ENCODE assay signal across 9 mouse cellular contexts in the genomic region with DNA sequence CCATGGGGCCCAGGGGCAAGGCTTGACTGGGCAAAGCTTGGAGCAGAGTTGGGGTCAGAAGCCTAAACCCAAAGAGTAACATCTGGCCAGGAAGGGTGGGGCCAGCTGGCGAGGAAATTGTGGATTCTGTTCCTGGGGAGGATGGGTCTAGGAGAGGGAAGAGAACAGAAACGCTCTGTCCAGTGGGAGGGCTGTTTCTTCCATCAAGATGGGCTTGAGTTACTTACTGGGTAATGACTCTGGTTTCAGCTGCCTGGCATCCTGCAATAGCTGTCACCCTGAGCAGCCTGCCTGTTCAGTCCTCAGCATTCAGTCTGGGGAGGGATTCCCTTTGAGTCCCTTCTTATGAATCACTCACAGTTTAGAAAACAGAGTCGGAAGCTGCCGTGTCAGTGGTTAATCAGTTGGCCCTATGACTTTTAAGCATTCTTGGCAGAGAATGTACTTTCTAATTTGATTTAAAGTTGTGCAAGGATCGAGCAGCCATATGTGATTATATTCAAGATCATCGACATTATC.
DNase-seq lines count a peak whose midpoint lies in the region; ATAC-seq and TF ChIP-seq lines count a peak whose summit lies in the region.
"Had no signal": no experiment of that assay in that cellular context is flagged by ENCODE, and none has a peak within 500 bp of the region (broad histone marks: within the 10 kb centered on the region; RNA-seq: fewer than 3 reads in every experiment).

No protein-coding gene starts in this region.

- H3K27ac ChIP-seq in CH12.LX (ENCODE audit: insufficient read depth, low read depth): peak overlapping the region; percentile 18
- peak overlapping the region; percentile 52; the same call in 1 of the 2 replicates for H3K27ac ChIP-seq in forebrain, embryonic 14.5 days (ENCODE audit: low read depth, low read length)
- peak overlapping the region; percentile 70 for H3K27ac ChIP-seq in midbrain, embryonic 10.5 days (replicated peaks)
- H3K27ac ChIP-seq: liver, embryonic 15.5 days had no signal

- dilution Hi-C loops in CH12.LX (cut with MboI; ENCODE audit: extremely low pct_ligation_motif_present, extremely low pct_unique_long_range_greater_than_20kb, low sequenced_read_pairs): no loop called here

- TF ChIP-seq RAD21 in CH12.LX (IDR thresholded peaks at IDR 0.05; ENCODE audit: low read depth, low read length): no peak

- ATAC-seq in forebrain, embryonic 14.5 days: no peak; the same call in none of the 2 replicates
- no peak for ATAC-seq in megakaryocyte progenitor cell, adult 5-6 weeks (replicated peaks; ENCODE audit: poor library complexity)

- H3K9ac ChIP-seq in CH12.LX (ENCODE audit: insufficient read depth, low read depth): no peak overlapping the region
- no peak overlapping the region for H3K9ac ChIP-seq in forebrain, embryonic 14.5 days (ENCODE audit: low read length)
- H3K9ac ChIP-seq: liver, embryonic 15.5 days had no signal

- TF ChIP-seq EP300 in CH12.LX (IDR thresholded peaks at IDR 0.05; ENCODE audit: low read length): no peak

- H3K27me3 ChIP-seq in CH12.LX (replicated peaks): no peaks in the 10 kb centered on the region
- H3K27me3 ChIP-seq in forebrain, embryonic 14.5 days (replicated peaks; ENCODE audit: control insufficient read depth, insufficient read depth, low read length): no peaks in the 10 kb centered on the region
- no peaks in the 10 kb centered on the region for H3K27me3 ChIP-seq in midbrain, embryonic 10.5 days (ENCODE audit: low read depth, poor library complexity, severe bottlenecking)
- H3K27me3 ChIP-seq: liver, embryonic 15.5 days had no signal

- H3K4me2 ChIP-seq in CH12.LX (ENCODE audit: insufficient read depth, low read depth, poor library complexity, severe bottlenecking): no peak overlapping the region
- H3K4me2 ChIP-seq in forebrain, embryonic 14.5 days (ENCODE audit: low read length): no peak overlapping the region
- H3K4me2 ChIP-seq: liver, embryonic 15.5 days had no signal

- no peak overlapping the region for H3K4me3 ChIP-seq in CH12.LX (replicated peaks in 1 of 3; ENCODE audit: low read depth in 2 of 3, low read length in 2 of 3, poor library complexity in 1 of 3)
- H3K4me3 ChIP-seq in forebrain, embryonic 14.5 days (ENCODE audit: low read depth, low read length): no peak overlapping the region
- no peak overlapping the region for H3K4me3 ChIP-seq in midbrain, embryonic 10.5 days
- H3K4me3 ChIP-seq: liver, embryonic 15.5 days had no signal

- TF ChIP-seq CTCF in CH12.LX (conservative IDR thresholded peaks at IDR 0.05 in 1 of 2, IDR thresholded peaks at IDR 0.05 in 1 of 2; ENCODE audit: low read depth in 2 of 2, low read length in 2 of 2): no peak

- H3K9me3 ChIP-seq in CH12.LX (replicated peaks; ENCODE audit: low read length): no peaks in the 10 kb centered on the region
- no peaks in the 10 kb centered on the region for H3K9me3 ChIP-seq in forebrain, embryonic 14.5 days (replicated peaks; ENCODE audit: control insufficient read depth, low read length)
- no peaks in the 10 kb centered on the region for H3K9me3 ChIP-seq in midbrain, embryonic 10.5 days (replicated peaks)
- H3K9me3 ChIP-seq: liver, embryonic 15.5 days had no signal

- DNase-seq in heart, adult 18-20 months: peak; percentile 28 to 33
- DNase-seq in heart, postnatal 14 days: no peak
- DNase-seq in CH12.LX (ENCODE audit: extremely low read depth): no peak
- DNase-seq in forebrain, embryonic 14.5 days (ENCODE audit: low spot score): no peak
- DNase-seq in midbrain, embryonic 10.5 days (ENCODE audit: low spot score): no peak
- DNase-seq in layer of hippocampus, postnatal 36 days: no peak
- no peak for DNase-seq in kidney, adult 8-10 months

- peaks cover 19 to 57% of the 10 kb centered on the region in 2 experiments for H3K4me1 ChIP-seq in CH12.LX (ENCODE audit: control insufficient read depth in 1 of 2, insufficient read depth in 2 of 2)
- peaks cover 25% of the 10 kb centered on the region for H3K4me1 ChIP-seq in forebrain, embryonic 14.5 days (ENCODE audit: control insufficient read depth, insufficient read depth, low read length)
- peaks cover 92% of the 10 kb centered on the region for H3K4me1 ChIP-seq in midbrain, embryonic 10.5 days
- H3K4me1 ChIP-seq: liver, embryonic 15.5 days had no signal

- 55% methylated on average over 6 of the region's 6 CpGs for WGBS in forebrain, embryonic 14.5 days
- WGBS in midbrain, embryonic 10.5 days: 76% methylated on average over 6 of the region's 6 CpGs

- H3K79me2 ChIP-seq in CH12.LX (replicated peaks; ENCODE audit: control insufficient read depth, extremely low read depth, insufficient read depth, poor library complexity, severe bottlenecking): no peaks in the 10 kb centered on the region

- intact Hi-C loops in heart, postnatal 14 days (cut with DNase I): no loop called here

- in situ Hi-C loops in CH12.LX (cut with MboI; ENCODE audit: low pct_ligation_motif_present, low pct_unique_long_range_greater_than_20kb, low sequenced_read_pairs): loop anchor here (25.0 kb wide), 1 partner anchor 303 kb away; no protein-coding TSS in a partner anchor

- peaks cover 3 to 21% of the 10 kb centered on the region in 2 experiments for H3K36me3 ChIP-seq in CH12.LX (replicated peaks in 1 of 2; ENCODE audit: control insufficient read depth in 1 of 2, insufficient read depth in 1 of 2, low read length in 1 of 2)
- H3K36me3 ChIP-seq in forebrain, embryonic 14.5 days (ENCODE audit: control insufficient read depth, insufficient read depth, low read length): peaks cover 5% of the 10 kb centered on the region; the same call in 1 of the 2 replicates
- H3K36me3 ChIP-seq in midbrain, embryonic 10.5 days: 0 out of 2 replicates have a peak, but pooled peaks cover 15% of the 10 kb centered on the region
- H3K36me3 ChIP-seq: liver, embryonic 15.5 days had no signal

- no peak for TF ChIP-seq POLR2A in CH12.LX (IDR thresholded peaks at IDR 0.05; ENCODE audit: low read depth, low read length)

TF ChIP-seq in CH12.LX, 34 proteins besides CTCF, POLR2A, EP300 and RAD21:
- TF ChIP-seq POLR2AphosphoS2 (IDR thresholded peaks at IDR 0.05; ENCODE audit: low read depth, low read length) (no peak), ZNF384 (IDR thresholded peaks at IDR 0.05; ENCODE audit: low read depth, low read length) (no peak), HCFC1 (IDR thresholded peaks at IDR 0.05; ENCODE audit: low read depth, low read length) (no peak)
TF ChIP-seq in CH12.LX: peak in this region for 0.

Comparison
In these comparisons a context has a peak if more than half of its experiments do, and no peak if none do; other contexts are left out.
1. DNase-seq: peak in heart, adult 18-20 months (2 of 2); none in heart, postnatal 14 days (0 of 2), CH12.LX (single experiment), forebrain, embryonic 14.5 days (single experiment), midbrain, embryonic 10.5 days (single experiment), layer of hippocampus, postnatal 36 days (0 of 2) and kidney, adult 8-10 months (0 of 2).
2. H3K27ac ChIP-seq: peak in every context shown above with its lines; median percentile 70 in midbrain, embryonic 10.5 days; 52 in forebrain, embryonic 14.5 days; 18 in CH12.LX.